Mouse (Mus musculus) urinary bladder, adult 18-20 months (tissue): ENCODE results near the gene Rtn4r.

ENCODE experiments used
- DNase-seq, 2 experiments: peaks; one replicate each; pipeline ENCODE4 v3.0.0; 2022; ENCODE audit warnings: low spot score in 2 of 2, mixed read lengths in 2 of 2

Gene Rtn4r

DNA sequence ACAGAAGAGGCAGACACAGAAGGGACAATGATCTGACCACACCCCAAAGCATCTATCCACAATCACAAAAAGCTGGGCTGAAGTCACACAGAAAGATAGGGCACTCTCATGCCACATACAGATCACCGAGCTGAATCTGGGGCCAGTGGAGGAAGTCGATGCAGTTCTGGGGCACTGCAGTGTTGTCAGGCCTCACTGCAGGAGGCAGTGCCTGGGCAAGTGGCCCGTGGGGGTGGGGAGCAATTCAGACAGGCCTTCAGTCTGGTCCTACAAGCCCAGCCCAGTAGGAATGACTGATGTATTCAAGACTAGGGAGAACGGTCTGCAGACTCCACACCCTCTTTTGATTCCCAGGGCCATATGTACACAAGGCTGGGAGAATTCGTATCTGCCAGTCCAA lies 2.8 kb upstream of the Rtn4r start:
- no peak for DNase-seq

DNA sequence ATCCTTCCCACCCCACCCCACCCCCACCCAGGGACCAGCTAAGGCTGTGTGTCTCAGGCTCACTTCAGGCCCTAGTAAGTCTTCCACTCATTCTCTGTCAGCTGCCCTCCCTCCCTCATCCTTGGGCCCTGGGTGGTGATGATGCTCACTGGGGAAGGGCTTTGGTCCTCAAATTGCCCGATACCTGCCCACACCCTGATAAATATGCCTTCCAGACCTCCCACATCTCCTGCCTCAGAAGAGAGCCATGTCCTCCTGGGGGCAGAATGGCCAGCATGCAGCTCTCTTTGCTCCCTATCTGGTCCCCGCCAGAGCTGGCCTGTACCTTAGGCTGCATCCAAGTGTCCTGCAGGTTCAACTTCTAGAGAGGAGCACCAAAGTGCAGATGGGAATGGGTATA lies 2.3 kb upstream of the Rtn4r start:
- DNase-seq = no peak

DNA sequence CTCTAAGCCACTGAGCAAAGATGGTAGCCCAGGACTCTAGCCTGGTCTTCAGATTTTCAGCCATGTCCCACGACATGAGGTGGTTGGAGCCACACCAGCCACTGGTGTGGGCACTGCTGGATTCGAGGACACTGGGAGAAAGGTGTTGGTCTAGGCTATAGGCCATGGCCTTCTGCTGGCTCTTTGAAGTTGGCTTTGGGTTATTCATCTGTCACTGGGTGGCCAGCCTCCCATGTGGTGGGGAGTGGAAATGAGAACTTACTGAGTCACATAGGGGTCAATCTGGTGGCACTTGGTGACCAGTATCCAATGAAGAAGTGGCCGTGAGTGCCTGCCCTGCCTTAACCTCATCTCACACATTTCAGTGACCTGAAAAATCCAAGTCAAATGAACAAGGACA lies 1.2 kb upstream of the Rtn4r start:
- no peak for DNase-seq

DNA sequence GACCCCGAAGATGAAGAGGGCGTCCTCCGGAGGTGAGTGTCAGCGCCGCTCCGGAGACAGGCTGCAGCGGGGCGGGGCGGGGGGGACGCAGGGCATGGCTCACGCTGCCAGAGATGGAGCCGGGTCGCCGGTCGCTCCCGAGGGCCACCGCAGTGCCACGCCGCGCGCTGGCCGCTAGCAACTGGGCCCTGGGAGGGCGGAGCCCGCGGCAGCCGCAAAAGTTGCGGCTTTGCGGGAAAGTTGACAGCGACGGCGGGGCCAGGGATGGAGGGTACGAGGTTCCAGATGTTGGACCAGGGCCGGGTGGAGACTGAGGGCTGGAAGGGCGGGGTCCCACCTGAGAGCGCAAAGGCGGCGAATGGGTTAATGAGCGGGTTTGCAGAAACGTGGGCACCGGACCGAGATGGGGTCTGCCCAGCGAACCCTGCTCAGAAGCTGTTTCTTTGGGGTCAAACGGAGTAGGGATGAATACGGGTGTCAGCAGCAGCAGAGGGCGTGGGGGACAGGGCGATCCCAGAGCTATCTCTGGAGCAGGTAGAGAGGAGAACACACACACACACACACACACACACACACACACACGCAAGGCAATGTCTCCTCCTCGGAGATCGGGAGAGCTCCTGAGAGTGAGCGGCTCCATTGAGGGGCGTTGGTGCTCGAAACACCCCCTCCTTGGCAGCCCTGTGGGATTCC lies 575 bp downstream of the Rtn4r start:
- peak in 1 of 2 experiments; percentile 11 for DNase-seq

DNA sequence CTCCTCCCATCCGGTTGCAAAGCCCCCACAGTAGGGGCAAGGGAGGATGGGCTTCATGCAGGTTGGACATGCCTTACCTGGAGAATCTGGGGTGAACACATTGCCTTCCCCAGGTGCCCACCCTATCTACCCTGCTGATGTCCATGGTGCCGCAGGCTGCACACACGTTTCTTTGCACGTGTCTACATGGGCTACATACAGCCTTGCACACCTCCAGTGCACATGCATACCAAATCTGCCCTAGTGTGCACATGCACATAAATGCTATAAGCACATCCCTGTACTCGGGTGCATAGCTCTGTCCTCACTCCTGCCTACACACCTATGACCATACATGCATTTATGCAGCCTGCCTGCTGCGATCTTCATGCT lies 1.1 kb downstream of the Rtn4r start:
- no peak for DNase-seq

DNA sequence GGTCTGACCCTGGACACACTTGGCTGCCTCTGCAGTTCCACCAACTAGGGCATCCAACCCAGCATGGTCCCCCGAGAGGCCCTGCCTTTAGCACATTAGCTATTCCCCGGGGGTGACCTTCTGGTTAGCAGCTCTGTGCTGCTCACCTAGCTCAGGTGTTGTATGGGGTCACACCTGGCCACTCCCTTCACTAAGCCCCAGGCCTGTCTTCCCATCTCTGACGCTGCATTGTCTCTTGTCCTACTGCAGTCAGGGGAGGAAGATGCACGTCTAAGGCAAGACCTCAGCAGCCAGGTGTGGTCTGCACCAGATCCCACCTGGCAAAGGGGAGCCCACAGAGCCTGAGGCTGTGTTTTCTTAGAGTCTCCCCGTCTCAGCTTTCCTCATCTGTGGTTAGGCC lies 2.0 kb downstream of the Rtn4r start:
- no peak for DNase-seq

DNA sequence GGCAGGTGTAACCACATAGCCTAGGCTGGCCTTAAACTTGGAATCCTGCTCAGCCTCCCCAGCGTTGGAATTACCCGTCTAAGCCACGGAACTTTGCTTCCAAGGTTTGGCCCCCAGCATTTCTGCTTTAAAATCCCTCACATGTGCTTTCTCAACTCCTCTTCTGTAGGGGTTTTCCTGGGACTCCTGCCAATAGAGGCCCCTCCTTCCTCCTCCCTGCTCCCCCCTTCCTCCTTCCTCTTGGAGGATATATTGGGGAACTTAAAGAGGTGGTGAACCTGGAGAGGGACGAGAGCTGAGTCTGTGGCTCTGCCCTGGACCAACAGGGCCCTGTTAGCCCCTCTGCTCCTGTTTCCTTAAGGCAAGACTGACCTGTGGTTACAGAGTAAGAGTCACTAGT lies 2.8 kb downstream of the Rtn4r start:
- DNase-seq = no peak

DNA sequence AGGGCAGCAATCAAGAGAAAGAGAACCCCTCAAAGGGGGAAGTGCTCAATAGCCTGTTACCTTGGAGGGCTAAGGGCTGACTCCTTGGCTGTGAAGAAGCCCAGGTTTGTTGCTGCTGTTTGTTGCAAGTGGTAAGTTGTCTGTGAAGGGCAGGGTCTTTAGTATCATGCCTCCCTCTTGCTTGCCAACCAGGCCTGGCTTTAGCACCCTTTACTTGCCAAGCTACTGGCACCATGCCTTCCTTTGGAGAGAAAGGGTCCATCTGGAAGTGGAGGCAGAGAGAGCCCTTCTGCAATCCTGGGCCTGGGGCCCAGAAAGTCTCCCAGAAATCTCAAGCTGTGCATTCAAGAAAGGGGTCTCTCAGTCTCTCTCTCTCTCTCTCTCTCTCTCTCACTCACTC lies 3.3 kb downstream of the Rtn4r start:
- no peak for DNase-seq

DNA sequence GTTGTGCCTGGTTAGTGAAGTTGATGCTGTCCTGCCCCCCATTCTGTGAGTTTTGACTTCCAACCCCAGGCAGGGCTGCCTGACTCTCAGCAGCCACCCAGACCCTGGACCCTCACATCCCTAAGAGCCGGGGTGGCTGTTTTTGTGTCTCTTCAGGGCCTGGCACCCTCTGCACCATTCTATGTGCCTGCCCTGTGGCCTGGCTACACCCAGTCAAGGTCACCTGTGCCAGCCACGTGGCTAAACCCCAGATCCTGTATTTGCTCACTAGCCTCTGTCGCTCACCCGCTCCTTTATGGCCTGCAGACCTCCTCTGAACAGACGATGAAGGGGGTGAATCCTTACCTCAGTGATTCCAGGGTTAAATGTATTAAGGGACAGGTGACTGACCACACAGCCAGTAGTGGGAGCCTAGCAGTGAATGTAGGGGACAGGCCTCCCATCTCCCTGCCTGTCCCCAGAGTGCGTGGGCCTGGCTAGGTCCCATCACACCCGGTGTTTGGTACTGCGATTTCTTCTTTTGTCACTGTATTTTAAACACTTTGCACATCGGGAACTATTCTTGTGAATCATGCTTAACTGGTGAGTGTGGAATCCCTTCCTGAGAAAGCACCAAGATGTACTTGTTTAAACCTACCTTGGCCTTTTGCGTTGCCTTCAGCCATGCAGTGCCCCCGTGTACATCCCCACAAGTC lies 4.0 kb downstream of the Rtn4r start:
- DNase-seq = no peak

DNA sequence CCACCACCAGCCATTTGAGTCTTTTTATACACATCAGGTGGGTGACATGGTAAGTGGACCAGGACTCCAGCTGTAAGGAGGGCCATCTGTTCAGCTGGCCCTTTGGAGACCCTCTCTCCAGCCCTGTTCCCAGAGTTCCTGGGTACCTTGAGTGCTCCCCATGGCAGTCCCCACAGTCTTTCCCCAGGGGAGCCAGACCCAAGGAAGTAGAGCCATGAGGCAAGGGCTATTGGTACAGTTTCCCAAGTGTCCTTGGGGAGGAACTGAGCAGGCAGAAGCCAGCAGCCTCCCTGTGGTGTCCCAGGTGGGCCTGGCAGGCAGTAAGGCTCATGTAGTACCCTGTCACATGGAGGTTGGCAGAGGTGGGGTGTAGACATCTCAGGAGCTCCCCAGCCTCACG lies 4.6 kb downstream of the Rtn4r start:
- no peak for DNase-seq

DNA sequence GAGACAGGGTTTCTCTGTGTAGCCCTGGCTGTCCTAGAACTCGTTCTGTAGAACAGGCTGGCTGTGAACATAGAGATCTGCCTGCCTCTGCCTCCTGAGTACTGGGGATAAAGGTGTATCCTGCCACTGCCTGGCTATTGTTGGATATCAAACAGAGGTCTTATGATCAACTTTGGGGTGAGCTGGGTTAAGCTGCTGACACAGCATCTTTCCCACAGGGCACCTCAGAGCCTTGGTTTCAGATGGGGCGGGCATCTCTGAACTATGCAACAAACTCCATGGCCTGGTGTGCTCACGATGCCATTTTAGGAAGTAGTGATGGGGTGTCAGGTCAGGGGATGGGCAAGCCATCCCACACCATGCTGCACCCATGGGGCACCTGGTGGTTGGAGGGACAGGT lies 5.1 kb downstream of the Rtn4r start:
- no peak for DNase-seq

DNA sequence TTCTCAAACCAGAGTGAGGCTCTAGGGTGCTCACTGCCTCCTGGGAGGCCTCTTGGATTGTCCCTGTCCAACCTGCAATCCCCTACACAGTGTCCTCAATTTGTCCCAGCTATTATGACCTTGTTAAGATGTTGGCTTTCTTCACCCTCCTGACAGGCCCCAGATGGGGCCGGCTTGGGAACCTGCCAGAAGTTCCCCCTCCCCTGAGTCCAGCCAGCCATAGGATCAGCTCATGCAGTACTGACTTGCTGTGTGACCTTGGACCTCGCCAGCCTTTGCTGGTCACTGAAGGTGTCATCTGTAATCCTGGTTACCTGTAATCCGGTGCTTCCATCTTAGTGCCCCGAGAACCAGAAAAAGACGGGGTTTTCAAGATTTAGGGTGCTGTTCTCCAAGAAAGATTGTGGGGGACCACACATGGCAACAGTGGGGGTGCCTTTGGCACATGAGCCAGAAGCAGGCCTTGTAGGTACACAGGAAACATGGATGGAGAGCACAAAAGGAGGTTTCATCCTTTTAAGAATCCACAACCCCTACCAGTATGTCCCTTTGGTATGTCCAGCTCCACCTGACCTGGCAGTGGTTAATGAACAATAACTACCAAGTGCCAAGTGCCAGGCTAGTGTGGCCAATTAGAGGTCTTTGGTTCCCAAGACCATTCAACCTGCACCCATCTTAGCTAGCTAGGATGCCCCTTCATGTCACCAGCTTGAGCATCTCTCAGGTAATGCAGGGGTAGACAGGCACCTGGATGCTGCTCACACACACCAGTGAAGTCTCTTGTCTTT lies 5.9 kb downstream of the Rtn4r start:
- no peak for DNase-seq

DNA sequence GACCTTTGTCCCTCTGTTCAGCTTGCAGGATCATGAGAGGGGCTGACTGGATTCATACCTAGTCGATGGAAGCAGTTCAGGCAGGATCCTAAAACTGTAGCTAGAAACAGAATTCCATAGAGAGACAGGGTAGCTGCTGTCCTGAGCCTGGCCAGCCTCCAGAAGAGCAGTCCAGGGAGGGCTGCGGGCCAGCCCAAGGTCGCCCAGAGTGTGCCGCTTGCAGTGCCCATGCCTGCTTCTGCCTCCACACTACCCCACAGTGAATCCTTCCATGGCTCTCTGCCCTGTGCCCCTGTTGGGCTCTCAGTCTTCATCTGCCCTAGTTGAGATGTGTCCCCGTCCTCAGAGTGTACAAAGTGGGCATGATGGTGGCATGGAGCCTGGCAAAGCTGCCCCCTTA lies 7.8 kb downstream of the Rtn4r start:
- no peak for DNase-seq

DNA sequence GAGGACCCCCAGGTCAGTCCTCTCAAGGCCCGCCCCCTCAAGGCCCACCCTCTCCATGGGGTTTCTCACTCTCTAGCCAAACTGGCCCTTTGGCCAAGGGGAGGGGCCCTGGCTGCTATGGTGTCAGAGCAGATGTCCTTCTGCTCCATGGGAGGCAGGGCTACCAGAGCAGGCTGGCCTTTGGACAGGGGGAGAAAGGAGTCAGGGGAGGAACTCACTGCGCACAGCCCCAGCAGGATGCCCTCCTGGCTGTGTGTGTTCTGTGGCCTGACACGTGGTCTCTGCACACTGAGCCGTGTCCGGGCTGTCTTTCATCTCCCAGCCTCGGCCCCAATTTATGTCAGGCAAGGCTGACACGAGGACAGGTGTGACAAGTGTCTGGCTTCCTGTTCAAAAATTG lies 8.6 kb downstream of the Rtn4r start:
- no peak for DNase-seq

DNA sequence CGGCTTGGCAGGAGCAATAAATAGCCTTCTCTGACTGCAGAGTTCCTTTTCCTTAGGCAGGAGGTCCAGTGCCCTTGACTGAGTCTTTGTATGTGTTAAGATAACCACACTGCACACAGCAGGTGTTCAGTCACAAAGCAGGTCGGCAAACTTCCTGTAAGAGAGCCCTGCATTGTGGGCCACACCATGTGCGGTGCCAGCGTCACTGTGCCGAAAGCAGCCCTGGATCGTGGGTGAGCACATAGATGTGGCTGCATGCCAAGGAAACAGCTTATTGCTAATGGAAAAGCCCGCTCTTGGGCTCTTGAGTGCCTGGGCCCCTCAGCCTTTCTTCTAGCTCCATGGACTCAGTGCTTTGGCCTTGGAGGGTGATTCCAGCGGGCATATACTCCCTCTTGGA lies 16.8 kb downstream of the Rtn4r start:
- DNase-seq = no peak

DNA sequence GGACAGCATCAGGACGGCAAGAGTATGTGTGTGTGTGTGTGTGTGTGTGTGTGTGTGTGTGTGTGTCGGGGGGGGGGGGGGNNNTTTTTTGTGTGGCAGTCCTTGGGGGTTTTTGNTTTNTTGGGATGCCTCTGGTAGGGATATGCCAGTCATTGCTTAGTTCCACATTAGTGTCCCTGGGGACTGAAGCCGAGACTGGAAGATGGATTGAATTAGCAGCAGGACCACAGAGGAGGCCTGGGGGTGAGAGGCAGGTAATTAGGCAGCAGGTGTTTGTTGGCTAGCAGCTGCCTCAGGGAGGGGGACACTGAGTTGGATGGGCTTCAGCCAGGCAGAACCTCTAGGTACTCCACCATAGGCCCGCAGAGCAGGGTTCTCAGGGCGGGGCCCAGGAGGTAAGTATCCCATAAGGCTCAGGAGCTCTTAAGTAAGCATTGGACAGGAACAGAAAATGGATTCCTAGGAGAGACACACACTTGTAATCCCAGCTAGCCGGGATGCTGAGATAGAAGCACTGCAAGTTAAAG lies 18.0 kb downstream of the Rtn4r start:
- no peak for DNase-seq

DNA sequence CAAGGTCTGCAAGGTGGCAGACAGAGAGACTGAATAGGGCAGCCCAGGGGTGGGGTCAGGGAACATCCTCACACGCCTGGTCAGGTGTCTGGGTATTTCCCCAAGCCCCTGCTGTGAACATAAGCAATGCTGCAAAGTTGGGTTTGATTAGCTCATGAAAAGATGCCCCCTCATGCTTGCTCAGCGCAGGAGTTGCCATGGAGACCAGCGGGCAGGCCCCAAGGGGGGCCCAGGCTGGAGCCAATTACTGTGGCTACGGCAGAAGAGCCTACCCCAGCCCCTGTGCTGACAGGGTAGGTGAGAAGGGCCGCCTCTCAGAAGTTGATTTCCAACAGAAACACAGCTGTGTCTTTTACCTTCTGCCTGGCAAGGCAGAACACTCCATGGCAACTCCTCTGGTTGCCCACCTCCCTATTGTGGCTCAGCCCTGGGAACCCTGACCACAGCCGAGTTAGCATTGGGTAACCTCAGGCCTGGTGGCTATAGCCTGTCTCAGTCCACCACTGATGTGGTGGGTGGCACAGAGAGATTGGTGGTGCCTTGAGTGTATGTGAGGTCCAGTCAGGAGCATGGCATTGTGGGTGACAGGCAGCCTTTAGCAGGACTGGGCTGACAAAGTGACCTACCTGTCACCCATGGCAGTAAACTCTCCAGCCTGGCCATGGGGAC lies 20.9 kb downstream of the Rtn4r start:
- DNase-seq = no peak

DNA sequence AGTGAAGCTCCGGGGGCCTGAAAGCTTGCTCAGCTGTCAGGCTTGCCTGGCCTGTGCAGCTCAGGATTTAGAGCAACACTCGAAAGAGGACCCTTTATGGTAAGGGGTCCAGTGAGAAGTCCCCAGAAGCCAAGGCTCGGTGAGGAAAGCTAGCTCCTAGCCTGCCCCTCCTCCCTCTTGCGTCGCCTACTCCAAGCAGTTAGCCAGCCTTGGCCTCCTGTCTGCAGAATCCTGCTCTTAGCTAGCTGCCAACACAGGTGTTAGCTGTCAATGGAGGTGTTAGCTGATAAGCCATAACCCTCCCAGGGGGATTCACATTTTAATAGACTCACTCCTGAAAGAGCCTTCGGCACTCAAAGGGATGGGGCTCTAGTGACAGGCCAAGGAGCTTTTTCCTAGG lies 21.8 kb downstream of the Rtn4r start:
- DNase-seq = no peak

DNA sequence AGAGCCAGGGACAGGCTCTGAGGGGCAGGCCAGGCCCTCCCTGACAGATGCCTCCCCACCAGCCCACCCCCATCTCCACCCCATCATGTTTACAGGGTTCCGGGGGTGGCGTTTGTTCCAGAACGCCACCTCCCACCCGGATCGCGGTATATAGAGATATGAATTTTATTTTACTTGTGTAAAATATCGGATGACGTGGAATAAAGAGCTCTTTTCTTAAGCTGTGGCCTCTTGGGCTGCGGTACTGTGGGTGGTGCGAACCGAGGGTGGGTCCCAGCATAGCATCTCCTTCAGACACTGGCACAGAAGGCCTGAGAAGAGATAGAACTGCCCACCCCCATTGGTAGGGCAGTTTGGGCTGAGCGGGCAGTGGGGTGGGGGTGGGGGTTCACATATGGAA lies 24.7 kb downstream of the Rtn4r start:
- no peak for DNase-seq

DNA sequence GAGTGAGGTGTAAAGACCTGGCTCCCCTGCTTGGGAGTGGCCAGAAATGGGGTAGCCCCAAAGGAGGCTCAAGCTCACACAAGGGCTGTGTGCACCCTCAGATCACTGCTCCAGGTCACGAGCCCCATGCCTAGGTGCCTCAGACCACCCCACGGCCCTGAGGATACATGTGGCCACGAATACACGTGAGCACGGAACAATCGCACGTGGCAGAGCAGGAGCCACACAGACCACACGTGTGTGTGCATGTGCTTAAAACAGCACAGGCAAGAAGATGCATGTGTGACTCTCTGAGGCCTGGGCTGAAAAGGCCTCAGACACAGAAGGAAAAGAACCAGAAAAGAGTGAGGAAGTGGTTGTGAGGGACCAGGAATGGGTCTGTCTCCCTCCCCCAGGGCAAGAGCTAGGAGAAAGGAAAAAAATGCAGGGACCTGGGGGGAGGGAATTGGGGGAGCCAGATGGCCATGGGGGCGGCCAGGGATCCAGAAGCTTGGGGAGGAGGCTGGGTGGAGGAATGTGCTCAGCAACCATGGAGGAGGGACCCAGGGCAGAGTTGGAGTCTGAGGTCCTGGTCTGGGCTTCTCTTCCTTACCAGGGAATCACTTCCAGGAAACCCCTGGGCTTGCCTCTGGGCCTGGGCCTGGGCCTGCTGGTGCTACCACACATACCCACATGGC lies 25.5 kb downstream of the Rtn4r start:
- no peak for DNase-seq

DNA sequence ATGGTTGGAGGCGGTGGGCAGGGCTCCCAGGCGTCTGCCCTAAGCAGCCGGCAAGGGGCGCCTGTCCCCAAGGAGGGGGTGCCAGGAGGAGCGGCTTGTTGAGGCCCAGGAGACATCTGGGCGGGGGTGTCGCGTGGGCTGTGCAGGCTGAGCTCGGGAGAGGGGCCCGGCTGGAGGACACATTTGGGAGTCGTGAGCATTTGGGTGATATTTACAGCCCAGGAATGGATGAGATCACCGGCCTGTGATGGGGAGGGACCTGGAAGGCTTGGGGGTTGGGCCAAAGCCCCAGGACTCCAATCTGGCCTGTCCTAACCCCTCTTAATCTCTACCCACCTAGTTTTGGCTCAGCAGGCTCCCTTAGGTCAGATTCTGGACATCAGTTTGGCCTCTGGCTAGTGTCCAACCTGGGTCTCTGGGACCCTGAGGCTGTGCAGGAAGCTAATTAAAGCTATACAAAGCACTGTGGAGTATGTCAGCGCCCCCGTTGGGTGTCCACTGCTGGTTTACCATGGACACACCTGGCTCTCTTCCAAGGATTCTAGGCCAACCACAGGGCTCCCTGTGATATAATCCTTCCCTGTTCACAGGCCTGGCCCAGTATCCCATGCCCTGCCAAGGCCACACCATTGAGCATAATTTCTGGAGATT lies 27.2 kb downstream of the Rtn4r start:
- no peak for DNase-seq
